Mouse (Mus musculus): ENCODE results near the gene Sult2b1. TPM values are rescaled to one million over a fixed set of nuclear protein-coding genes. Genes with fewer than 3 reads are reported as not detected.

The Sult2b1 gene
- polyA plus RNA-seq, 2 experiments = 0.35 to 0.43 TPM

DNA sequence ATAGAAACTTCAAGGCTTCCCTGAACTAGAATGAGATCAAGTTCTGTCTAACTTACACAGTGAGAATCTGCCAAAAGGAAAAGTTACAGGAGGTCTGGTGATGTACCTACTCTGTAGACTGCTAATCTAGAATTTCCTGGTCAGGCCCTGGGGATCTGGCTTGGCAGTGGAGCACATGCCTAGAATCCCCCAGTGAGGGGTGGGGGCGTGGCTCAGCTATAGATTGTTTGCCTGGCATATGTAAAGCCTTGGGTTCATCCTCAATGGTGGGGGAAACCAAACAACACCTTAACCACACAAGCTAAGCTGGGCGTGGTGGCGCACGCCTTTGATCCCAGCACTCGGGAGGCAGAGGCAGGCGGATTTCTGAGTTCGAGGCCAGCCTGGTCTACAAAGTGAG, 86.6 kb downstream of the Sult2b1 start:
- Histone ChIP-seq H3K4me3 (ENCODE audit: insufficient read depth in 1 of 2, low read depth in 2 of 2, low read length in 2 of 2) (no peak overlapping the region), H3K27me3 (ENCODE audit: control insufficient read depth, insufficient read depth, low read length) (peaks cover 31% of the 10 kb centered on the region), H3K9ac (replicated peaks) (no peak overlapping the region), H3K4me1 (replicated peaks; ENCODE audit: control insufficient read depth in 2 of 2, insufficient read depth in 2 of 2, low read length in 1 of 2) (no peaks in the 10 kb centered on the region), H3K9me3 (ENCODE audit: control insufficient read depth, low read length) (no peaks in the 10 kb centered on the region), H3K27ac (no peak overlapping the region), H3K36me3 (replicated peaks; ENCODE audit: control insufficient read depth, insufficient read depth, low read depth) (no peaks in the 10 kb centered on the region), H3K4me2 (ENCODE audit: low read depth) (no peak overlapping the region)
- no peak for ATAC-seq (ENCODE audit: insufficient read depth)
- no peak for DNase-seq (ENCODE audit: low read depth in 3 of 3, low spot score in 3 of 3)
- 60% methylated on average over 7 of the region's 7 CpGs for WGBS (ENCODE audit: insufficient replicate concordance)
- TF ChIP-seq EP300 (IDR thresholded peaks at IDR 0.05; ENCODE audit: low read depth) (no peak), CTCF (IDR thresholded peaks at IDR 0.05; ENCODE audit: low read depth) (no peak)

DNA sequence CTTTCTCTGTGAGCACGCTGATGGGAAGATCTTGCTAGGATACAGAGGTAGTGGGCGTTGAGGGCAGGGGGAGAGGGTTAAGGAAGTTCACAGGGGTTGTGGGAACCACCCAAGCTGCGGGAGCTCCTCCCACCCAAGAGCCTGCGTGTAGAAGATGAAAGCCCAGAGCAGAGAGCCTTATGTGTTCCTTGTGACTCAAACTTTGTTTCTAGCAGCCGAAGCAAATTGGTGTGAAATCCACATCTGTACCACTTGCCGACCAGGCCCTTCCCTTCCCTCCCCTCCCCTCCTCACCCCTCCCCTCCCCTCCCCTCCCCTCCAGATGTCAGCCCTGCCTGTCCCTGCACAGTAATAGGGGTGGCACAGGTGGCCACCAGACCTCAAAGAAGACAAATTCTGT, 89.4 kb downstream of the Sult2b1 start:
- Histone ChIP-seq H3K9me3 (ENCODE audit: control insufficient read depth, low read length) (no peaks in the 10 kb centered on the region), H3K36me3 (replicated peaks; ENCODE audit: control insufficient read depth, insufficient read depth, low read depth) (no peaks in the 10 kb centered on the region), H3K27ac (no peak overlapping the region), H3K27me3 (ENCODE audit: control insufficient read depth, insufficient read depth, low read length) (peaks cover 17% of the 10 kb centered on the region), H3K9ac (replicated peaks) (no peak overlapping the region), H3K4me2 (ENCODE audit: low read depth) (no peak overlapping the region), H3K4me3 (ENCODE audit: insufficient read depth in 1 of 2, low read depth in 2 of 2, low read length in 2 of 2) (no peak overlapping the region), H3K4me1 (replicated peaks; ENCODE audit: control insufficient read depth in 2 of 2, insufficient read depth in 2 of 2, low read length in 1 of 2) (no peaks in the 10 kb centered on the region)
- 22% methylated on average over 6 of the region's 6 CpGs for WGBS (ENCODE audit: insufficient replicate concordance)
- ATAC-seq (ENCODE audit: insufficient read depth) (no peak), DNase-seq (ENCODE audit: low read depth in 3 of 3, low spot score in 3 of 3) (no peak)
- TF ChIP-seq EP300 (IDR thresholded peaks at IDR 0.05; ENCODE audit: low read depth) (no peak), CTCF (IDR thresholded peaks at IDR 0.05; ENCODE audit: low read depth) (no peak)

DNA sequence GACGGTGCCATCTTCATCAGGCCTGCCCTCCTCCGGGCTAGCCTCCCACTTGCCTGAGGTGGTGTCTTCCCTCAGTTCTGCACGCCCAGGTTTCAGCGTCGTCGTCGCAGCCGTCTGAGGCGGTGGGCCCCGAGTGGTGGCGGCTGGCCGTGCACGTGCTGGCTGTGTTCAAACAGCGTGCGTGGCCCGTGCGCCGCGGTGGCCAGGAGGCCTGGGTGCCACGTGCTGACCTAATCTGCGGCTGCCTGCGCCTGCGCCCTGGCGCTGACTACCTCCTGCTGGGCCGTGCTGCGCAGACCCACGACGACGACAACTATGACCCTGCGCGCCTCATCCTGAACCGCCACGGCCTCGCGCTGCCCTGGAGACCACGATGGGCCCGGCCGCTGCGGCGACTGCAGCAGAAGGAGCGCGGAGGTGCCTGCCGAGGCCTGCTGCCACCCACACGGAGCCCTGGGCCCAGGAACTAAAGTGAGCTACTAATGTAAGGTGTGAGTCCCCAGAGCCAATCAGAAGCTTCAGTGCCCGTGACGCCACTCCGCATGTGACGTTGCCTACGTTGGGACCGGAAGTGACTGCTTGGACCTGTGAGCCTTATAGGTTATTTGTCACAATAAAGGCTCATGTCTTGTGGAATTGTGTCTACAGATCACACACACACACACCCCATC, 90.4 kb downstream of the Sult2b1 start, which contains the start of gene Sec1:
Gene Sec1, minus strand, starts transcription at position 482 of the 671 bp plus-strand sequence.
- 84% methylated on average over 50 of the region's 50 CpGs for WGBS (ENCODE audit: insufficient replicate concordance)
- Histone ChIP-seq H3K4me2 (ENCODE audit: low read depth) (no peak within 1 kb of the TSS), H3K27me3 (ENCODE audit: control insufficient read depth, insufficient read depth, low read length) (peaks cover 7% of the 10 kb centered on the region), H3K4me1 (replicated peaks; ENCODE audit: control insufficient read depth in 2 of 2, insufficient read depth in 2 of 2, low read length in 1 of 2) (no peaks in the 10 kb centered on the region), H3K4me3 (ENCODE audit: insufficient read depth in 1 of 2, low read depth in 2 of 2, low read length in 2 of 2) (no peak within 1 kb of the TSS), H3K9ac (replicated peaks) (no peak within 1 kb of the TSS), H3K36me3 (replicated peaks; ENCODE audit: control insufficient read depth, insufficient read depth, low read depth) (no peaks in the 10 kb centered on the region), H3K27ac (no peak within 1 kb of the TSS), H3K9me3 (ENCODE audit: control insufficient read depth, low read length) (no peaks in the 10 kb centered on the region)
- DNase-seq (ENCODE audit: low read depth in 3 of 3, low spot score in 3 of 3) (no peak), ATAC-seq (ENCODE audit: insufficient read depth) (no peak)
- no peak for TF ChIP-seq EP300 (IDR thresholded peaks at IDR 0.05; ENCODE audit: low read depth)

DNA sequence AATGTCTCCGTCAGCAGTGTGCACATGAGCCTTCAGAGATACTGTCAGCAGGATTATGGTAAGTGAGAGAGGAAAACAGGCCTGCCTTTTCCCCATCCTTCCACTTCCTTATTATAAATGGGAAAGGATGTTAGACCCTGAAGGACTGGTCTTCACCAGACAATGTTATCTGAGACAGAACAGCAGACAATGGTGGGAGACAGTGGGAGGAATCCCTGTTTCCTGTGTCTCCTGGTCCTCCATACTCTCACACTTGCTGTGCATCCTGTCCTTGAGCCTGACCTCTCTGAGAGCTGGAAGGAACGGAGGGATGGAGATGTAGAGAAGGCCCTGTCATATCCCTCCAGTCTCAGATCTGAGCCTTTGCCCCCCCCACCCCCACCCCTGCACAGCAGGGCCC, 92.1 kb downstream of the Sult2b1 start:
- no peak overlapping the region for H3K9ac ChIP-seq (replicated peaks)
- no peaks in the 10 kb centered on the region for H3K4me1 ChIP-seq (replicated peaks; ENCODE audit: control insufficient read depth in 2 of 2, insufficient read depth in 2 of 2, low read length in 1 of 2)
- DNase-seq (ENCODE audit: low read depth in 3 of 3, low spot score in 3 of 3) (no peak), ATAC-seq (ENCODE audit: insufficient read depth) (peak; percentile 33; the same call in 1 of the 2 replicates)
- no peaks in the 10 kb centered on the region for H3K36me3 ChIP-seq (replicated peaks; ENCODE audit: control insufficient read depth, insufficient read depth, low read depth)
- no peak overlapping the region for H3K4me2 ChIP-seq (ENCODE audit: low read depth)
- H3K9me3 ChIP-seq (ENCODE audit: control insufficient read depth, low read length) = no peaks in the 10 kb centered on the region
- WGBS (ENCODE audit: insufficient replicate concordance) = 58% methylated on average over 2 of the region's 2 CpGs
- TF ChIP-seq CTCF (IDR thresholded peaks at IDR 0.05; ENCODE audit: low read depth) = no peak
- no peak for TF ChIP-seq EP300 (IDR thresholded peaks at IDR 0.05; ENCODE audit: low read depth)
- H3K4me3 ChIP-seq (ENCODE audit: insufficient read depth in 1 of 2, low read depth in 2 of 2, low read length in 2 of 2) = no peak overlapping the region
- no peak overlapping the region for H3K27ac ChIP-seq
- H3K27me3 ChIP-seq (ENCODE audit: control insufficient read depth, insufficient read depth, low read length) = no peaks in the 10 kb centered on the region

DNA sequence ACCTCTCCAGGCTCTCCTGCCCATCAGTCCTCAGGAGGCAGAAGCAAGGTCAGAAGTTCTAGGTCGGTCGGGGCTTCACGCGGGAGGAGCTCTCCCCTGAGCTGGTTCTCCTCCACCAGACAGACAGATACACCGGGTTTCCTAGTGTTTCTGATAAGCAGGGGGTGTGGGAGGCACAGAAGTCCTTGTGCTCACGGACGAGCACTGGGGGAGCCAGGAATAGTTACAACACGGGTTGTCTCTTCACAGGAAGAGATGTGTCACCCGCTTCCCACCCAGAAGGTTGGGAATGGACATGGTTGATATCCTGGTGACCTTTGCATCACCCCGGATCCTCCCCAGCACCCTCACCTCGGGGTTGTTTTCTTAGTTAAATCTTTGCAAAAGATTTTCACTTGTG, 94.7 kb downstream of the Sult2b1 start:
- Histone ChIP-seq H3K9ac (replicated peaks) (no peak overlapping the region), H3K27ac (no peak overlapping the region), H3K36me3 (replicated peaks; ENCODE audit: control insufficient read depth, insufficient read depth, low read depth) (no peaks in the 10 kb centered on the region), H3K4me3 (ENCODE audit: insufficient read depth in 1 of 2, low read depth in 2 of 2, low read length in 2 of 2) (no peak overlapping the region), H3K9me3 (ENCODE audit: control insufficient read depth, low read length) (no peaks in the 10 kb centered on the region), H3K4me2 (ENCODE audit: low read depth) (no peak overlapping the region), H3K4me1 (replicated peaks; ENCODE audit: control insufficient read depth in 2 of 2, insufficient read depth in 2 of 2, low read length in 1 of 2) (no peaks in the 10 kb centered on the region), H3K27me3 (ENCODE audit: control insufficient read depth, insufficient read depth, low read length) (no peaks in the 10 kb centered on the region)
- TF ChIP-seq EP300 (IDR thresholded peaks at IDR 0.05; ENCODE audit: low read depth) (no peak), CTCF (IDR thresholded peaks at IDR 0.05; ENCODE audit: low read depth) (no peak)
- ATAC-seq (ENCODE audit: insufficient read depth) = no peak
- no peak for DNase-seq (ENCODE audit: low read depth in 3 of 3, low spot score in 3 of 3)
- 28% methylated on average over 11 of the region's 11 CpGs for WGBS (ENCODE audit: insufficient replicate concordance)
